Mouse (Mus musculus): ENCODE results near the gene Kcnh1. TPM values are rescaled to one million over a fixed set of nuclear protein-coding genes. Genes with fewer than 3 reads are reported as not detected.

The Kcnh1 gene
- polyA plus RNA-seq, 1 experiment from 2014 or later, result 1.5 TPM

DNA sequence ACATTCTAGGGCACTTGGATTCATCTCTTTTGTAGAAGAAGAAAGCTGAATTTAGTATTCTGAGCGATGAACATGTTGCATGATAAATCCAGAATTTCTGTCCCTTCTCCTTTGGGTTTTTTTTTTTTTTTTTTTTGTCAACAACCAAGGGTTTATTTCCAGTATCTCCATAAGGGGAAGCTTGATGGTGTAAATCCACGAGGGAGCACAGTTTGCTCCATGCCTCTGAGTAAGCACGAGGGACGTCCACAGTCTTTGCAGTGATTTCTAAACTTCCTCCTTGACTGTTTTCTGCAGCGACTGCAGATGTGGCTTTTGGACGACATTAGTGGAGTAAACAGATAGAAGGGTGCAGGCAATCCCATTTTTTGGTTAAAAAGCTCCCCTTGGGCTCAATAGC, 140.6 kb downstream of the Kcnh1 start:
- 87% methylated on average over 6 of the region's 6 CpGs for WGBS

DNA sequence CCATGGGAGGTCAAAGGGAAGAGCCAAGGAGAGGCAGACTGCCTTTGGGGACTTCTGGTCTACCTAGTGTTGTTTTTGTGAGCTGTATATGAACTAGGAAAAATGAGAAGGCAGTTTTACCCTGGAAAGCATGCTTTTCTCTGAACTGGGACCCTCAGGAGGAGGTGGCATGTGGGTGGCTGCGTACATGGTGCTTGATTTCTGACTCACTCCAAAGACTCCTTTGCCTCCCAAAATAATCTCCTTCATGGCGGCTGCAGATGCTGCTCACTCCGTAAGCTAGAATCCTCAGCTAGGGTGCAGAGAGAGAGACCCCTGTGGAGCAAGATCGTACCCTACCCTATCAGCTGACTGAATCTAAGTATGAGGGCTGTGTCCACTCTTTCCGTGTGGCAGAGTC, 145.5 kb downstream of the Kcnh1 start:
- H3K9ac ChIP-seq (replicated peaks), result no peak overlapping the region
- no peaks in the 10 kb centered on the region for H3K36me3 ChIP-seq
- no peaks in the 10 kb centered on the region for H3K27me3 ChIP-seq
- no peak overlapping the region for H3K27ac ChIP-seq
- H3K9me3 ChIP-seq, result no peaks in the 10 kb centered on the region; the same call in 1 of the 2 replicates
- WGBS, result 91% methylated on average over 5 of the region's 5 CpGs
- no peak overlapping the region for H3K4me2 ChIP-seq (replicated peaks)
- no peak overlapping the region for H3K4me3 ChIP-seq (replicated peaks)
- H3K4me1 ChIP-seq (replicated peaks), result no peaks in the 10 kb centered on the region
- ATAC-seq, result no peak

More for the DNA sequence above, 140.6 kb downstream of the Kcnh1 start:
- no peaks in the 10 kb centered on the region for H3K36me3 ChIP-seq
- no peaks in the 10 kb centered on the region for H3K4me1 ChIP-seq (replicated peaks)
- no peak overlapping the region for H3K9ac ChIP-seq (replicated peaks)
- H3K4me3 ChIP-seq (replicated peaks), result no peak overlapping the region
- no peaks in the 10 kb centered on the region for H3K27me3 ChIP-seq
- ATAC-seq, result no peak
- H3K4me2 ChIP-seq (replicated peaks), result no peak overlapping the region
- no peaks in the 10 kb centered on the region; the same call in 1 of the 2 replicates for H3K9me3 ChIP-seq
- H3K27ac ChIP-seq, result no peak overlapping the region

DNA sequence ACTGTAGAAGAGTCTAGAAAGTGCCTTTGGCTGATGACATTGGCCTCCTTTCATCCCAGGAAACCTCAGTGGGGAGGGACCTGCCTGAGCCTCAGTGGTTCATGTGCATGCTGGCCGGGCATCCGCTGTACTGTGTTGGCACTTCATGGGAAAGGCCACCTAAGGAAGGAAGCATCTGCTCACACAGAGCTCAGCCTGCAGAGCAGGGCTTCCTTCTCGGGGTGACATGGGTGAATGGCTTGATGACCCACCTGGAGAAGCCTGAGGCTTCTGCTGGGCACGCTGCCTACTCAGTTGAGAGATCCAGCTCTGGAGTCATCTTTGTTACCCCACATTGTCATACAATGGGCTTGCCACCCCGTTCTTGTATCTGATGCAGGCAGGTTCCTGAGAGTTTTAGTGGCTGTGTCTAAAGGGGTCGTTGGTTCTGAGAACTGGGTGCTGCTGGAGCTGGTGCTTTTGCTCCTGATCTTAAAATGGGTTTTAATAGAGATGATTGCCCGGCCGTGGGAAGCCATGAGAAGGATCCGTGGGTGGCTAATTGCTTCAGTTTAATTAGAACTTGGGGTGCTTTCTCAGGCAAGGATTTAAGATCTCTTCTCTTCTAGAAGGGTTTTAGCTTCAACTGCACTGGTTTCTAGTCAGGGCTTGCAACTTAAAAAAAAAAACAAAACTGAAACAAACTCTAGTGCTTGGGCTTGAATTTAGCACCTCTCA, 148.9 kb downstream of the Kcnh1 start:
- Histone ChIP-seq H3K27ac (no peak overlapping the region), H3K36me3 (no peaks in the 10 kb centered on the region), H3K9me3 (peaks cover 3% of the 10 kb centered on the region; the same call in 1 of the 2 replicates), H3K9ac (replicated peaks) (no peak overlapping the region), H3K4me3 (replicated peaks) (no peak overlapping the region), H3K4me1 (replicated peaks) (no peaks in the 10 kb centered on the region), H3K4me2 (replicated peaks) (no peak overlapping the region), H3K27me3 (no peaks in the 10 kb centered on the region)
- 87% methylated on average over 9 of the region's 9 CpGs for WGBS
- no peak for ATAC-seq

DNA sequence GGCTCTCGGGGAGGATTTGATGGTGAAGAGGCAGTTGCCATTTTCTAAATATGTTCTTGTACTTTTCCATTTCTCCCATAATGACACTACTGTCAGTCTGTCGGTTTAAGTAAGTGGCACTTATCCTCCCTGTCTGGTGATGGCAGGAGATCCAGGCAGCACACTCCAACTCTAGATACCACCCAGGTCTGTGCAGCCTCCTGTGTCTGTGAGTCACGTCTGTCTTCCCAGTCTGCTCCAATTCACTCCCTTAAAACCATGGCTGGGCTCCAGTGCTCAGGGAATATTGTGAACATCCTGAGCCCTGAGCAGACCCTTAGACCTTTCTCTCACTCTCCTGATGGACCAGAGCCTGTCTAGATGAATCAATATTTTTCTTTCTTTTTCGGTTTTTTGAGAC, 151.2 kb downstream of the Kcnh1 start:
- 78% methylated on average over 4 of the region's 4 CpGs for WGBS
- H3K4me2 ChIP-seq (replicated peaks), result no peak overlapping the region

DNA sequence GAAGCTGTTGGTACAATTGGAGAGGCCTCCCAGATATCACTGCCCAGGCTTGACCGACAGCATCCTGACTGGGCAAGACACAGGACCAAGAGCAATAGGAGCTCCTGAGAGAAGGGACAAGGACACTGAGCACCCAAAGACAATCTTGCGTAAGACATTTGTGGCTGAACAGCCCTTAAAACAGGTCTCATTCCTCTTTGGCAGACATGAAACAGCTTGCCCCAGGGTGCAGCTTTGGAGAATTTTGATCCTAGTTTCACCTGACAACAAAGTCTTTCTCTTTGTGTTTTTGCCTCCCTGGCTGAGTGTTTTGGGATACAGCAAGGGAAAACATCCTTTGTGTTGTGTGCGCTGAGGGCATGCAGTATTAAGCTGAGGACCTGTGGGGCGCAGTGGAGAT, 153.4 kb downstream of the Kcnh1 start:
- Histone ChIP-seq H3K9ac (replicated peaks) (no peak overlapping the region), H3K36me3 (no peaks in the 10 kb centered on the region), H3K4me2 (replicated peaks) (no peak overlapping the region), H3K4me3 (replicated peaks) (no peak overlapping the region), H3K27me3 (no peaks in the 10 kb centered on the region), H3K27ac (no peak overlapping the region), H3K4me1 (replicated peaks) (0 out of 2 replicates have a peak, but pooled peaks cover 3% of the 10 kb centered on the region), H3K9me3 (peaks cover 3% of the 10 kb centered on the region; the same call in 1 of the 2 replicates)
- WGBS, result 90% methylated on average over 4 of the region's 4 CpGs
- no peak for ATAC-seq

More for the DNA sequence above, 151.2 kb downstream of the Kcnh1 start:
- Histone ChIP-seq H3K27ac (no peak overlapping the region), H3K9ac (replicated peaks) (no peak overlapping the region), H3K4me3 (replicated peaks) (no peak overlapping the region), H3K36me3 (no peaks in the 10 kb centered on the region), H3K9me3 (peaks cover 3% of the 10 kb centered on the region; the same call in 1 of the 2 replicates), H3K4me1 (replicated peaks) (no peaks in the 10 kb centered on the region), H3K27me3 (no peaks in the 10 kb centered on the region)
- no peak for ATAC-seq

- H3K4me2 ChIP-seq (replicated peaks), result no peak overlapping the region
- H3K4me3 ChIP-seq (replicated peaks), result no peak overlapping the region
- H3K27ac ChIP-seq, result no peak overlapping the region
- H3K9ac ChIP-seq (replicated peaks), result no peak overlapping the region
- H3K4me1 ChIP-seq (replicated peaks), result 0 out of 2 replicates have a peak, but pooled peaks cover 3% of the 10 kb centered on the region
- no peaks in the 10 kb centered on the region for H3K27me3 ChIP-seq
- WGBS, result 75% methylated on average over 5 of the region's 5 CpGs
- H3K36me3 ChIP-seq, result no peaks in the 10 kb centered on the region
- H3K9me3 ChIP-seq, result peaks cover 3% of the 10 kb centered on the region; the same call in 1 of the 2 replicates
- no peak for ATAC-seq
Measured at GRCm38 (mm10) chr1:192347327-192347726, 156.8 kb downstream of the Kcnh1 start.

DNA sequence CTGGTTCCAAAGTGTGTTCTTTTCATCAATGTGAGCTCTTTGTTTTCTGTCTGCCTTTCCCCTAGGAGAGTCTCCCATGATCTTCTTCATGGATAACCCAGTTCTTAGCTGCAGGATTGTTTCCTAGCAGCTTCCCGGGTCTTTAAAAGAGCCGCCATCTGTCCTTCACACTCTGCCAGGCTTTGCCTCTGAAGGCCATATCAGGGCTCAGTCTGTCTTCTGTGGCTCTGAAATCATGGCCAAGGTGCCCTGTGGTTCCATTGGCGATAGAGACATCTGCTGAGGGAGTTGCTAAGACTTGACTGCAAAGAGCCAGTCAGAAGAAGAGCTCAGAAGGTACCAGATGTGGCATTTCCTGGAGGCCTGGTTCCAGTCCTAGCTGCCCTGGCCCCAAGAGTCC, 165.7 kb downstream of the Kcnh1 start:
- H3K36me3 ChIP-seq, result no peaks in the 10 kb centered on the region
- WGBS, result 85% methylated on average over 3 of the region's 3 CpGs
- ATAC-seq, result no peak
- H3K9me3 ChIP-seq, result no peaks in the 10 kb centered on the region
- H3K4me3 ChIP-seq (replicated peaks), result no peak overlapping the region
- H3K27me3 ChIP-seq, result no peaks in the 10 kb centered on the region
- no peaks in the 10 kb centered on the region for H3K4me1 ChIP-seq (replicated peaks)
- H3K9ac ChIP-seq (replicated peaks), result no peak overlapping the region
- H3K27ac ChIP-seq, result no peak overlapping the region
- H3K4me2 ChIP-seq (replicated peaks), result no peak overlapping the region

- no peak for ATAC-seq
- Histone ChIP-seq H3K9me3 (no peaks in the 10 kb centered on the region), H3K27ac (no peak overlapping the region), H3K4me1 (replicated peaks) (no peaks in the 10 kb centered on the region), H3K27me3 (no peaks in the 10 kb centered on the region), H3K9ac (replicated peaks) (no peak overlapping the region), H3K4me2 (replicated peaks) (no peak overlapping the region), H3K4me3 (replicated peaks) (no peak overlapping the region), H3K36me3 (no peaks in the 10 kb centered on the region)
- 91% methylated on average over 2 of the region's 2 CpGs for WGBS
Measured at GRCm38 (mm10) chr1:192359212-192359611, 168.6 kb downstream of the Kcnh1 start.

DNA sequence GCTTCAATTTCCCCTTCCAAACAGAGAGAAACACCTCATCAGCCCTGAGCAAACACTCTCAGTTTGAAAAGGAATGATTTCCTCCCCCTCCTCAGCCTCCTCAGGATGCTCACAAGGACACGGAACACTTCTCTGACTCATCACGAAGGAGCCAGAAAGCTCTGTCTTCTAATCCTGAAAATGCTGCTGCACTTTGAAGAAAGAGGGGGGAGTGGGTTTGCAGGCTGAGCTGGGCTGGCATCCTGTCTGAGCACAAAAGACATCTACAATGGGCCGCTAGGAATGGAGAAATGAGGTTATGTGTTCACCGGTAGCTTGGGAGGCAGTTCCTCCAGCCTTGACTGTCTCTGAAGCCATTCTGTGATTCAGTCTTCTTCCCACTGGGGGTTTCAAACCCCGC, 177.8 kb downstream of the Kcnh1 start:
- H3K4me3 ChIP-seq (replicated peaks), result no peak overlapping the region
- H3K9me3 ChIP-seq, result no peaks in the 10 kb centered on the region; the same call in 1 of the 2 replicates
- 0 out of 2 replicates have a peak, but pooled peaks cover 5% of the 10 kb centered on the region for H3K4me1 ChIP-seq (replicated peaks)
- no peak overlapping the region for H3K9ac ChIP-seq (replicated peaks)
- no peaks in the 10 kb centered on the region for H3K27me3 ChIP-seq
- 0 out of 2 replicates have a peak overlapping the region, but pooled peaks have one; percentile 32 for H3K27ac ChIP-seq
- H3K36me3 ChIP-seq, result no peaks in the 10 kb centered on the region
- no peak for ATAC-seq
- WGBS, result 40% methylated on average over 5 of the region's 5 CpGs
- no peak overlapping the region for H3K4me2 ChIP-seq (replicated peaks)

- H3K27me3 ChIP-seq, result no peaks in the 10 kb centered on the region
- H3K9me3 ChIP-seq, result no peaks in the 10 kb centered on the region; the same call in 1 of the 2 replicates
- no peak overlapping the region for H3K4me2 ChIP-seq (replicated peaks)
- no peaks in the 10 kb centered on the region for H3K36me3 ChIP-seq
- ATAC-seq, result no peak
- 0 out of 2 replicates have a peak, but pooled peaks cover 2% of the 10 kb centered on the region for H3K4me1 ChIP-seq (replicated peaks)
- H3K4me3 ChIP-seq (replicated peaks), result no peak overlapping the region
- no peak overlapping the region for H3K27ac ChIP-seq
- no peak overlapping the region for H3K9ac ChIP-seq (replicated peaks)
- 83% methylated on average over 4 of the region's 4 CpGs for WGBS
Measured at GRCm38 (mm10) chr1:192371943-192372614, 181.5 kb downstream of the Kcnh1 start.

DNA sequence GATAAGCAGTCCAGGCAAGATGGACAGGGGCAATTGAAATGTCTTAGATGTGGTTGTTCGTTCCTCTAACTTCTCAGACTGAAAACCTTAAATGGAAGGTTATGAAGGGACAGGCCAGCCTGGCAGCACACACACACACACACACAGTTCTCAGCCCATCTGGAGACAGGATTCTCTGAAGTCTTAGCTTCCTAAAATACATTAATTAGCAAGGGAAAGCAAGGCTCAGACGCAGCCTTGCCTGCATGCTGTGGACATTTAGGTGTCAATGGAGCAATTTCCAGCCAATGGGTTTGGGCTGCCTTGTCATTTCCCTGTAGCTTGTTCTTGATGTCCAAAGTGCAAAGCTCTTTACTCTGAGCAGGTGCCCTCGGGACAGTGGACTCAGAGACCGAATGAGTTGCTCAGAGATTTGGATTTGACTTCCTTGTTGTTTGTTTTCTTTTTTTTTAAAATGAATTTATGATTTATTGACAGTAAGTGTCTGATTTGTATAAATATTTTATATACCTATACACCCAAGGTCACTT, 188.0 kb downstream of the Kcnh1 start:
- no peaks in the 10 kb centered on the region for H3K36me3 ChIP-seq
- no peak overlapping the region for H3K4me3 ChIP-seq (replicated peaks)
- H3K27me3 ChIP-seq, result no peaks in the 10 kb centered on the region
- no peak overlapping the region for H3K4me2 ChIP-seq (replicated peaks)
- no peaks in the 10 kb centered on the region for H3K9me3 ChIP-seq
- no peak for ATAC-seq
- H3K27ac ChIP-seq, result no peak overlapping the region
- H3K4me1 ChIP-seq (replicated peaks), result 0 out of 2 replicates have a peak, but pooled peaks cover 6% of the 10 kb centered on the region
- no peak overlapping the region for H3K9ac ChIP-seq (replicated peaks)
- WGBS, result 85% methylated on average over 4 of the region's 4 CpGs

DNA sequence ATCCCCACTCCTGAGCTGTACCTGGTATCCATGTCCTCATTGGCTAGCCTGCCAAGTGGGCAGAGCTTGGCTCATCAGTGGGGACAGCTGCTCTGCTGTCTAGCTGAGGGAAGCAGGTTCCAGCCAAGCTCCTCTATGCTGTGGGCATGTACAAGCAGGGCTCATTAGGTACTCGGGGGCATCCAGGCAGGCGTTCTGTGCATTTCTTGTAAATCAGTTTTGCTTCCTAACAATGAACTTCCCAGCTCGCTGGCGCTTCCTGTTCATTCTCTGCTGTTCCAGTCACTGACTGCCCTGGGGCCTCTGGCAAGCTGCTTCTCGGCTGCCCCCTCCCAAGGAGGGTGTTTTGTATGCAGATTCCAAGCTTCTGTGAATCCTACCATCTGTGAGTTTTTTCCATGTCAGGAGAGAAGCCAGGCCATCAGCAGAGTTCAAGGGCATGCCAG, 190.0 kb downstream of the Kcnh1 start:
- Histone ChIP-seq H3K4me2 (replicated peaks) (no peak overlapping the region), H3K4me1 (replicated peaks) (0 out of 2 replicates have a peak, but pooled peaks cover 6% of the 10 kb centered on the region), H3K27ac (no peak overlapping the region), H3K4me3 (replicated peaks) (no peak overlapping the region), H3K27me3 (no peaks in the 10 kb centered on the region), H3K9me3 (no peaks in the 10 kb centered on the region), H3K36me3 (no peaks in the 10 kb centered on the region), H3K9ac (replicated peaks) (no peak overlapping the region)
- WGBS, result 49% methylated on average over 5 of the region's 5 CpGs
- ATAC-seq, result no peak
